Mouse (Mus musculus) left cerebral cortex, adult 18-20 months (tissue): ENCODE measurements around the gene Fam219a. TPM values are rescaled to one million over a fixed set of nuclear protein-coding genes. Genes with fewer than 3 reads are reported as not detected.
A peak's percentile ranks its signal among the peaks of the same experiment; 100 is the strongest.

Experiments used
- DNase-seq, 2 experiments: peaks; one replicate each; pipeline ENCODE4 v3.0.0; 2021 to 2022; ENCODE audit warnings: low spot score in 2 of 2, mixed read lengths in 1 of 2
- total RNA-seq, 2 experiments: library from RNA; stranded (reverse); gene quantifications; 2 replicates each; pipeline ENCODE4 v1.2.3; 2021

Gene Fam219a
- total RNA-seq, 2 experiments from 2014 or later: 198 TPM

DNA sequence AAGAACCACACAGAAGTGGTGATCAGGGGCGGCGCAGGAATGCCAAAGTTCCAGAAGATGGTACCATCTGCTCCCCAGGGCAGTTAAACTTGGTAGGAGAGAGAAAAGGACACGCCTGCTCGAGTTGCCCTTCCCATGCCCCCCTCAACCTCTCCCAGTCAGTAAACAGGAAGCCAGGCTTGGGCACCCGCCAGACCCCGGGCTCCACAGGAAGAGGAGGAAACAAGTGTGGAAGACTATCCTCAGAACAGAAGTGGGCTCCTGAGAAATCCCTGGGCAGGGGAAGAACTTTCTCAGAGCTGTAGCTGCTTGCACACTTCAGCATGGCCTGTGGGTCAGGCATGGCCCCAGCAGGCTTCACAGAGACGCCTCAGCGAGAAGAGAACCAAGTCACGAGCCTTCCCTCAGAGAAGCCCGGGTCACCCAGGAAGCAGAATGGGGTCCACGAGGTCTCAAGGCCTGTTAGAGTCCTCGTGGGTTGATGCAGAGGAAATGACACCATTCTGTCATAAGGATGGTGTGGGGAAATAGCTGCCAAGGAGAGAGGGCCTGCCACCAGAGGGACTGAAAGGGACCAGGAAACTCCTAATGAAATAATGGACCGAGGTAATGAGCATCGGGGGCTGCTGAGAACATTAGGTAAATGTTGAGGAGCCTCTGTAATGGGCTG lies 14.2 kb downstream of the Fam219a start:
- DNase-seq: no peak

DNA sequence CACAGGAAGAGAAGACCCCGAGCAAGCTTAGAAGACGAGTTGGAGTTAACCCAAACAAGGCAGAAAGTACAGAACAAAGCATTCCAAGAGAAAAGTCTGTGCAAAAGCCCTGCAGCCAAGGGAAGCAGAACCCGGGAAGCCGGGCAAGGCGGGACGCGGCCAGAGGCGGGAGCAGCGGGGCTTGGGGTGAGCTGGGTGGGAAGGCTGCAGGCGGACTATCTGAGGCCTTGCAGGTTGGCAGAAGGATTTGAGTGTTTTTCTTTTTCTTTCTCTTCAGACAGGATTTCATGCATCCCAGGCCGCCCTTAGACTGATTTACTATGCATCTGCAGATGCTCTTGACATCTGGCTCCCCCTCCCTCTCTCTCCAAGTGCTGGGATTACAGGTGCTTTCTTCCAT lies 16.2 kb downstream of the Fam219a start:
- DNase-seq: no peak

DNA sequence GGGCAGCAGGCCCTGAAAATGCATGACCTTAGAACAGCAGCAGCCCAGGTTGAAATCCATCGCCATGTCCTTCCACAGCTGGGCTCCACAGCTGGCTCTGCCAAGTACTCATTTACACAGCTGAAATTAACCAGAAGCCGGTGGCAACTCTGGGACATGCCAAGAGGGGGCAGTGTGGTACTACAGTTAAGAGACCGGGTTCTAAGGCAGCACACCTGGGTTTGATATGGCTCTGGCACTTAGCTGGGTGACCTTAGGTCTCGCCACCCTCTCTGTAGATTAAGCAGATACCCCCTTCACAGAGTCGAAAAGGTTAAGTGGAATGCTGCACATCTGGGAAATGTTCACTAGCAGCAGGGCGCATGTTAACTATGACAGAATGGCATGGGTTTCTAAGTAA lies 16.8 kb downstream of the Fam219a start:
- DNase-seq: peak; percentile 63 to 73

DNA sequence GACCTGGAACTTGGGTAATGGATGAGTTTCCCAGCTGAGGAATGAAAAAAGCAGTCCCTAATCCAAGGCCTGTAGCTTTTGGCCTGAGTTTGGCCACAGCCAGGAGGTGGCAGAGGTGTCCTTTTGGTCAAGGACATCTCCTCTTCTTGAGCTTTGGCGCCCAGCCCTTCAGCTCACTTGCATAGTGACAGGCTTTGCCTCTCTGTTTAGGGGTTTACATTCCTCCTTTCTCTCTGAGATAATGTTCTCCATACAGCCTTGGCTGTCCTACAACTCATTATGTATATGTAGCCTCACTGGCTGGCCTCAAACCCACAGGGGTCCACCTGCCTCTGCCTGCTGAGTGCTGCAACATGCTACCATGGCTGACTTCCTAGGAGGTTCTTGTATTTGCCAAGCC lies 22.3 kb downstream of the Fam219a start:
- DNase-seq: no peak

DNA sequence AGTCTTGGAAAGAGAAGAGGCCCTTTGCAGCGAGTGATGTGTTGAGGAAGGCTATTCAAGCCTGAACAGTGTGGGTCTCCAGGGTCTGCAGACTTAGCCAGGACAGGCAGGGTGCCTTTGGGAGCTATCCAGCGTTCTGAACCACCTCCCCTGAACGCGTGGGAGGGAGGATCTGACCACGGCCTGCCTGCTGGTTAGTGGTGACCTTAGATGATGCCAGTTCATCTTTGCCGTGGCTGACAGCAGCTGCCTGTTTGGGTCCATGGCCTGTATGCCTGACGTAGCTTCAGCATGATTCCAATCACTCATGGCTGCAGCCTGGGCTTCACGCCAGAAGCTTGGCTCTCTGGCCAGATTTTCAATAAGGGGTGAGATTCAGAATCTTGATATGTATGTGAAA lies 23.4 kb downstream of the Fam219a start:
- DNase-seq: no peak

DNA sequence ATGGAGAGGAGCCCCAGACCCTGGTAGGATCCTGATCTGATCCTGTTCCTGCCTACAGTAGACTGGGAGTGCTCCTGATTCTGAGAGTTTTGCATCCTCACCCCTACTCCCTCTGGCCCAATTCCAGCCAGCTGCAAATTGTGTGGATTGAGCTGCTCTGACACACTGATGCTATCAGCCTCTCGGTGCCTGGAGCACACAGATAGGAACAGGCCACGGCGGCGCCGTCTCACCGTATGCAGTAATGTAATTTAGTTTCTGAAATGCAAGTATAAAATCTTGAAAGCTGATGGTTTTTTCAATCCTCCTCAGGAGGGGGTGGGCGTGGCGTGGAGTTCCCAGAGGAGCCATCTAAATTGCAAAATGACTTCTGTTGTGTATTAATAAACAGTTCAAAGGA lies 27.2 kb downstream of the Fam219a start:
- DNase-seq: no peak

DNA sequence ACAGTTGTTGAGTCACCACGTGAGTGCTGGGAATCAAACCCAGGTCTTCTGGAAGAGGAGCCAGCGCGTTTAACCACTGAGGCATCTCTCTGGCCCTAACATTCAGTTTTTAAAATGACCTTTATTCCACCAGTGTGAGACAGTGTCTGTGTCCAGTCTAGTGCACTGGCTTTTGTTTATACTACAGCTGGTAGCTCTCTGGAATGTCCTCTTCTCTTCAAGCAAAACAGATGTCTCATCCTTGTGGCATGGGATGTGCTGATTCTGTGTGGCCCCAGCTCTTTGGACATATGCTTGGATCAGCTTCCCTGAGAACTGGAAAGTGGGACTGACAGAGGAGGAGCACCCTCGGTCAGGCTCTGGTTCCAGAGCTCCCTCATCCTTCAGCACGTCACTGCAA lies 34.5 kb downstream of the Fam219a start:
- DNase-seq: no peak

DNA sequence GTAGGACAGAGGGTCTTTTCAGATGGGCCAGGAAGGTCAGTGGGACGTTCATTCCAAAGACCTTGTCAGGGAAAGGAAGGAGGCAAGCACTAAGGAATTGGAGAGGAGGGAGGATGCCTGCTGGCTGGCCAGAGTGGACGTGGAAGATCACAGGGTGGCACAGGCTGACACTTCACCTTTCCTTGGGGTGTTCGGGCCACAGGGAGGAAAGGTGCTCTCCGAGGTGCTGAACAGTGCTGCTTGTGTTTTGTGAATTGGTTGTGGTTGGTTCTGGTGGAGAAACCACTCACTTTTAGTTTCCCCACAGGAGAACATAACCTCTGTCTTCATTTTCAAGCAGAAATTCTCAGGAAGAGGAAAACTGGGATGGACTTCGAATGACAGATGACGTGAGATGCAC lies 36.9 kb downstream of the Fam219a start:
- DNase-seq: no peak

DNA sequence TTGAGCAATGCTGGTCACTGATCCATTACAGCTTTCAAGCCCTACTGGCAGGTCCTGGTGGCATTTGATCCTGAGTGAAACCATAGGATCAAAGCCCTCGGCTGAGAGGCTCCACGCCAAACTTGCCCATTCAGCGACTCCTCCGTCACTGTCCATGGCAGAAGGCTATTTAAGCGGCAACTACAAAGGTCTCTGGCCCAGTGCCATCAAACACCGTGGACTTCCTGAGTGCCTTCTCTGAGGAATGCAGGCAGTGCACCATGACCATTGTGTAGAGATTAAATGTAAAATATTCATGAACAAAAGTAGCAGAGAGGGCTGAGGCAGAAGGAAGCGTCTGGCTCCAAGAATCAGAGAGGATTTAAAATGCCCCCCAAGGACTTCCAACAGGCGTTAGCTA lies 41.3 kb downstream of the Fam219a start:
- DNase-seq: no peak

DNA sequence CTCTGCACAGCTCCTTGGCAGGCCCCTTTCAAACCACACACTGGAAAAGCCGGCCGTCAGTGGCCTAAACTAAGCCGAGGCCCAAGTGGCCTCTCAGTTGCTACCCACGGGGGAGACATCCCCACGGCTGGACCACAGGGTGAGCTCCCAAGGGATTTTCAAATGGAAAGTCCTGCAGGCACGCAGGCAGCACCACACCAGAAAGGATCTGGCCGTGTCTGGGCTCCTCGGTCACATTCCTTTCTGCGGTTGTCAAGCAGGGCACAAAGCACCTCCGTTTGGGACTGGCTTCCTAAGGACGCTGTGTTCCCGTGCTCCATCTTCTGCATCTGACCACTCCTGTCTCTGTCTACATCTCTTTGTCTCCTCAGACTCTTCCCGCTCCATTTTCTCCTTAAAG lies 42.3 kb downstream of the Fam219a start:
- DNase-seq: no peak

DNA sequence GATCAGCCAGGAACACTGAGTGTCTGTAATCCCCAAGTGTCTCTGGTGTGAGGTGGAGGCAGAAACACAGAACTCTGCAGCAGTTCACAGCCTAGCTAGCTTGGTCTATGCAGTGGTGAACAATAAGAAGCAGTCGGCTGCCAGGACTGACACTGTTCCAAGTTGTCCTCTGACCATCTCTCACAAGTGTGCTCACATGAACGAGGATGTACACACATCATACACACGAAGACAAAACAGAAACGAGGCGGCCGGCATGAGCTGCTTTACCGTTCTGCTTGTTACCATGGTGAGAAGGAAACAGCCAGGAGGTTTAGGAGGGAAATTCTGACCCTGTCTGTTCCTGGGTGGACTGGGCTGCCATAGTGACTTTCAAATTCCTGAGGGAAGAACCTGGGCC lies 42.8 kb downstream of the Fam219a start:
- DNase-seq: no peak

DNA sequence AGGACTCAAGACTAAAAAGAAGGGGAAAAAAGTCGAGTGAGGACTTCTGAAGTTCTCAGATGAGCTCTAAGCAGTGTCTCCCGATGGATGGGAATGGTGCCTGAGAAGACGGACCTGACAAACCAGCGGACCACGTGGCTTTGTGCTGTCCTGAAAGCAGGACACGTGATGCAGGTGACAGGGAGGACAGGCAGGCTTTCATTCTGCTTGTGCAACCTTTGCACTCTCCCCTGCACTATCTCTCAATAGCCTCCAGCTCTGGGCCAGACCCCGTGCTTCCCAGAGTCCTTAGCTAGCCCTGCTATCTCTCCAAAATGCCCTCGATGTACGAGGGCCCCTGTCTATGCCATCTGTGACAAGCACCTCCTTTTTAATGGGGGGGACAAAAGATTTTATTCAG lies 44.5 kb downstream of the Fam219a start:
- DNase-seq: no peak

DNA sequence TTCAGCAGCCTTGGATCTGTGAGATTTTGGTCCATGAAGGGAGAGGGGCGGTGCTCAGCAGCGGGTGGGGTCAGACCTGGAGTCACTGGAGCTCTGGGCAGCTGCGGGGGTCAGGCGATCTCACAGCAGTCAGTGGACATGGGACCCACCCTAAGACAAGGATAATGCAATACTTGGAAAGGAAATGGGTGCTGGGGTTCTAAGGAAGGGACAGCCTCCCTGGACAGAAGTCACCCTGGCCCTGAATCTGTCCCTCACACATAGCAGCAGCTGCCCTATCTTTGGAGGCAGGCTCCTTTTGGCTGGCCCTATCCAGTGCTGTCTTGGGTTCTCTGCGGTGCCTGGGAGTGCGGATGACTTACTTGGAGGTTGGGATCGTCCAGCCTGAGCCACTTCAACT lies 45.5 kb downstream of the Fam219a start:
- no peak for DNase-seq

DNA sequence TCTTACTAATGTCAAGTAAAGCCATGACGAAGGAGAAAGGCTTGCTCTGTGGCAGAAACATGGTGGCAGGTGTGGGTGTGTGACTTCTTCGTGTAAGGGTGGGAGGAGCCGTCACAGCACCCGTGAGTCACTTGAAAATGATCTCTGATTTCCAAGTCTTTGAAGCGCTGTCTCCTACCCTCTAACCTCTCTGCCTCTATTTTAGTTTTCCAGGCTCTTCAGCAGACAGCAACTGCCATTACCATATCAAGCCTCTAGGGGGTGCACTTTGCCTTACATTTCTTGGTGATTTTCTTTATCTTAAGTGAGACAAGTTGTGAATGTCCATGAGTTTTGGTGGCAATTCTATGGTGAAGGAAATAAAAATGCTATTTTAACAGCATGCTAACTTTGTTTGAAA lies 46.5 kb downstream of the Fam219a start:
- DNase-seq: peak in 1 of 2 experiments; percentile 64

DNA sequence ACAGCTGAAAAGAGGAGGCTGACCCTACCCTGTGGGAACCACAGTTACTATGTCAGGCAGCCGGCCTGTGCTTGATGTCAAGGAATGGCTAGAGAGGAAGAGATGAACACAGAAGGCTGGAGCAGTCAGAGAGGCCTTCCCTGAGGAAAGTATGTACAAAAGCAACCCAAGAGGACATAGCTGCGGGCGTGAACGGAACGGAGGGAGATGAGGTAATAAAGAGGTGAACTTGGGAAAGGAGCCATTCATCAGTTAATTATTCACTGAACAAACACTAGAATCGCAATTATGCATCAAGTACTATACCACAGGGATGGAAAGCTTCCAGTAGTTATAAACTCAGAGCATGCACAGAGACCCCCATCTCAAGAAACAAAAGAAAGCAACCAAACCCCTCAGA lies 47.2 kb downstream of the Fam219a start:
- no peak for DNase-seq

DNA sequence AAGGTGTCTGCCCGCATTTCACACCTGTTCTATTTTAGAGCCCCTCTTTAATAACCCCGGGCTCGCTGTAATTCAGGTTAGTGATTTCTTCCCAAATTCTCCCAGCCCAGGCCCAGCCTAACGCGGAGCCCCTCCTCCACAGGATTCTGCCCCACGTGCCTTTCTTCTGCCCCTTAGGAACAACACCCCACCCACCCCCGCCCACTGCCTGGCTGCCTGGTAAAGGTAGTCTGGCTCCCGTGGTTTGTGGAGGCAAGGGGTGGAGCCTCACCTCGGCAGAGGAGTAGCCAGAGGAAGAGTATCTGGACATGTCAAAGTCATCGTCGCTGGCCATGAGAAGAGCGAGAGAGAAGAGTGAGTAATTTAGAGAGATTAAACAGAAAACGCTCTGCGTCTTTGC lies 48.7 kb downstream of the Fam219a start:
- no peak for DNase-seq

DNA sequence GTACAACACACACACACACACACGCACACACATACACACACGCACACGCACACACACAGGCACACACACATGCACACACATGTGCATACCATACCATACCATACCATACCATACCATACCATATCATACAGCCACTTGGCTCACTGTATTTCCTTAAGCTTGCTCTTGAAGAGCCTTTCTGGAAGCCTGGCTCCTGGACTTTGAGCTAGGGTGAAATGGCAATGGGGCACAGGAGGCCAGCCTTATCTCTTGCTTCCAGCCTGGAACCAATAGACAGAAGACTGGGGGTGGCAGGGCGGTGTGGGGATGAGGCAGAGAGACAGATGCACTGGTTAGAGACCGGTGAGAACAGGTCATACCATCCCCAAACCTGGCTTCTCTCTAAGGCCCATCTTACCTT lies 50.1 kb downstream of the Fam219a start:
- DNase-seq: no peak

DNA sequence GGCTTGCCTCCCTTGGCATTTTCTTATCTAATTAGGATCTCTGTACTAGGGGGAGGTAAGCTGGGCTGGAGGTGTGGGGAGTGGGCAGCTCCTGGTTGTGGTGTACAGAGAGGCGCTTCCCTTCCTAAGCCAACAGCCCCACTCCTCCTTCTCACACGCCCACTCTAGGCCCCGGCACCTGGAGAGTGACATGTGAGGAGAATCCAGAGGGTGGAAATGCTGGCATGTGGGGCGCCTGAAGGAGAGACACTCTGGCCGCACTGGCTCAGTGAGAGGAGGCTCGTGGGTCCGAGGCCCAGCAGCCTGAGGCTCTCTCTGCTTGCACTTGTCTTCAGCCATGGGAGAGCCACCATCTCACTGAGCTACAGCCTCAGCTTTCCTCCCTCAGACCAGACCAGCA lies 51.0 kb downstream of the Fam219a start:
- peak in 1 of 2 experiments; percentile 57 for DNase-seq

DNA sequence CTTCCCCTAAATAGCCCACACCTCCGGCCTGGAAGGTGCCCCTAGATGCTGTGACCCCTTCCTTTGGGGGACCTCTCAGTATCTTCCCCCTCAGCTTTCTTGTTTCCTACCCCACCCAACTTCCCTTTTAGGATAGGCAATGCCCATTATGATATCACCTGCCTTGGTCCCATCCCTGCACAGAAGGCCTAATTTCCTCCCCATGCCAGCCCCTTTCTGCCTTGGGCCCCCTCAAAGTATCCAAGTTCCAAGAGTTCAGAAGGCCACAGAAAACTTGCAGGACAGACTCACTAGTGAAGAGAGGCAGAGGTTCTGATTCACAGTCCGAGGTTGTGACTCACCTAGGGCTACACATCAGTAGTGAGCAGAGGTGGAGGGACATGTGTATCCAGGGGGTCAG lies 52.1 kb downstream of the Fam219a start, which contains the start of gene 1110017D15Rik:
Gene 1110017D15Rik, minus strand, starts transcription at position 101 of the 400 bp plus-strand sequence.
- DNase-seq: no peak

DNA sequence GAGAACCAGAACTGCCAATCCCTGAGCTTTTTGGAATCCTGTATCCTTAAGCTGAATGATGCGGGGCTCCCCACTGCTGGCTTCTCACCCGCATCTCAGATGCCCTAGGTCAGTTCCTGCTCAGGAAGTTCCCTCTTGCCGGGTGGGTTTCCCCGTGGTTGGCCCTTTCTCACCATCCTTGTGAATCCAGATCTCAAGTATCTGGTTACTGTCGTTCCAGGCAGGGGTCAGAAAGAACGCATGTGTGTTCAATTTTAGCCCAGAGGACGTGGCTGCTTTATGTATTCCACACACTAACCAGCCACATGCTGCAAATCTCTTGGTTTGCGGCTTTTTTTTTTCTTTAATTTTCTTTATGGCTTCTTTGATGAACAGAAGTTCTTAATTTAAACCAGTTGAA lies 55.6 kb downstream of the Fam219a start:
- DNase-seq: no peak

DNA sequence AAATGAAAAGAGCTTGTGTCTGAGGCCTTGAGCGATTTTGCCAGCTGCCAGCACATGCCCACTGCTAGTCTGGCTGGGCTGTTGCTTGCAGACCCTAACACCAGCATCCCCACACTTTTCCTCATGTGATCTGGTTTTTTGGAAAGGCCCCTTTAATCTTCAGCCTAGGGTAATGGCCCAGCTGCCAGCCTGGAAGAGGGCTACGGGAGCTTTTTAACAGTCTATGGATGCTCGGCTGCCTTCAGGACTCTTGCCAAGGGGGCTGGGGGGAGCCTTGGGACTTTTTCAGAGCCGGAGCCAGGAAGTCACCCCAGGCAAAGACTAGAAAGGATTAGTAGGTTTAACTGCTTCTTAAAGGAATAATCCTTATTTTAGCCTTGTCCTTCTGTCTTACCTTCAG lies 56.0 kb downstream of the Fam219a start:
- DNase-seq: no peak

DNA sequence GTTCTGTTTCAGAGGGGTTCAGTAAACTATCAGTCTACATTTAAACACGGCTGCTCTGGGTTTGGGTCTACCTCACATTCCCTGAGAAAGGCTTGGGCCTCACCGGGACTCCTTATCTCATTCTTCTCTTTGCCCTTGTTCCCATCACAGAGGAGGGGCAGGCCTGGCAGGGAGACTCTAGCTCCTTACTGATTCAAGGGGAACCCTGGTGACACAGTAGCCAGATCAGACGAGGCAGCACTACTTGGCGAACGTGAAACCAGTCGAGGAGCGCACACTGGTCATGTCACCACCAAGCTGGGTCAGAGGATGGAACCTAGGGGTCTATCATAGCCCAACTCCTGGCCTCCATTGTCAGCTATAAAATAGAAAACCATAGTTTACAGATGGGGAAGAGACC lies 61.3 kb downstream of the Fam219a start:
- no peak for DNase-seq

DNA sequence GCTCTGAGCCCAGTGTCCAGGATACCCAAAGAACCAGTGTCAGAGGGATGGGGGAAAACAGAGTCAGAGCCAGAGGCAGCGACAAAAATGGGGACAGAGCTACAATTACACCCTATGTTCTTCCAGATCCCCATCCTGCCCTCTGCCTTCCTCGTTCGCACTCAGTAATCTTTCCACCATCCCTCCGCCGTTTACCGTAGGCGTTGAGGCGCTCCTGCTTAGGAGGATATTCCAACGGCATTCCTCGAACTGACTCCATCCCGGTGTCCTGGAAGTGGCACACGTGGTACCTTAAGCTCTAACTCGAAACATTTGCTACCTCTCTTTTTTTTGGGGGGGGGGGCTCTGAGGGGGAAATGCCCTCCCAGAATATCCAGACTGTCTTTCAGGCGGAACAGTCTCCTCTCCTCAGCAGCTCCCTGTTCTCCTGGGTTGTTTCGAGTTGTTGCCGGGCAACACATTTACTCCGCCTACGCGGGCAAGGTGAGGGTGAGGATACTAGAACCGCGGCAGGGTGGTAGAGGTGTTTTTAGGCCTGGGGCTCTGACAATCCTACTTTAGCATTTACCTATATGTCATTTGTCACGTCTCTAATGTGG lies 61.9 kb downstream of the Fam219a start:
- no peak for DNase-seq
